Mouse (Mus musculus): ENCODE measurements around the gene Rtl5.

Gene Rtl5

DNA sequence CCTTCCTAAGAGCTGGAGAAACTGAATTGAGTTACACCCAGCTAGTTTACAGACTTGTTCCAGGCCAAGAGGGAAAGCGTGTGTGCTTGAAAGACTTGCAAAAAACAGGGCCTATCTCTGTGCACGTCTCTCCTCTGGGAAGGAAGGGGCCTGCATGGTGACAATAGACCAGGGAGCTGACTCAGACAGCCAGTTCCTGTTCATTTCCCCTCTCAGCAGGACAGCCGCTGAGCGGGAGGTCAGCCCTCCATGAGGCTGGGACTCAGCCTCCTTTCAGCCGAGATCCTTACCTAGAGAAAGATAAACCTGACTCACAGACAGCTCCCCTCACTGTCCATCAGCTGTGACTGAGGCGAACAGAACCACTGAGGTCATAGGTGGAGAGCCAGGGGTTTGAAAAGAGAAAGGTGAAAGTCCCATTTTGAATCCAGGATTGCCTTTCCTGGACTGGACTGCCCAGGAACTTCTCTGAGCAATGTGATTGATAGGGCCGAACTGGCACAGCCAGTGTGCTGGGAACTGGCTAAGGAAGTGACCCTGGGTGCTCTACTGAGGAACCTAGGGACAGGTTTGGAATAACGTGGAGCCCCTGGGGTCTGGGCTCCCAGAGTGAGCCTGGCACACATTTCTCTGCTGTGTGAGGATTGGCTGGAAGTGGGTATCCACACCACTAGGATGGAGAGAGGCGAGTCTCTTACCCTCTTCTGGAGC, 53.7 kb downstream of the Rtl5 start:
- DNase-seq (ENCODE audit: extremely low read depth, insufficient read length, low spot score): no peak

Data from 3134 (cell line).